Mouse (Mus musculus) brain, embryonic 18.5 days (tissue): Measurements from ENCODE around the gene Pla2g2f.

ENCODE experiments used
- DNase-seq: peaks from one replicate; pipeline ENCODE4 v3.0.0-alpha.2; 2012; ENCODE audit warnings: low read depth, low spot score

Gene Pla2g2f

DNA sequence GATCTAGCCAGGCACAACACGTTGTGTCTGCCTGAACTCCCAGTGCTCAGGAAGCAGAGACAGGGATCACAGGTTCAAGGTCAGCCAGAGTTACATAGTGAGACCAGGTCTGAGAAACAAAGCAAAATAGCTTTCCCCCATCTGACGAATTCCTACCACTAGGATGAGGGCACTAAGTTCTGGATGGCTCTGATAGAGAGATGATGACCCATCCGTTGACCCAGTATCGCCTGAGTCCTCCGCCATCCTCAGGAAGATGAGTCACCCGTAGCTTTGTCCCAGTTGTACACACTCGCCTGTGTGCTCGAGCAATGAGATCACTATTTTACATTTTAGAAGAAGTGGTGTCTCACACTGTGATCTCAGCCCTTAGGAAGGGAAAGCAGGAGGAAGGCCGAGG lies 4.8 kb upstream of the Pla2g2f start:
- DNase-seq: no peak

DNA sequence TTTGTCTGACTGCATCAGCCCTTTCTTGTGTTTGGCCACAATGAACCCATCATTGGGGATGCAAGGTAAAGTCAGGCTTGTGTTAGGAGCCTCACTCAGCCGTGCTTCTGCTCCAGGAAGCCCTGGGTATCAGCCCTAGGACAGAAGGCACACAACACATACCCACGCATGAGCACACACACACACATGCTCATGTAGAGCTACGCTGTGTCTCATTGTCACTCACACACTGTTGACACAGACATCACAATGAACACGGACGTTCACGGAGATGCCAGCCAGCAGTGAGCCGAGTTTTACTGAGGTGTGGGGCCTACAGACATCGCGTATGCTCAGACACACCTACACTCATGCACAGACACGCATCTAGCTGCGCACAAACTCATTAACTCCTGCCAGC lies 1.4 kb downstream of the Pla2g2f start:
- no peak for DNase-seq

DNA sequence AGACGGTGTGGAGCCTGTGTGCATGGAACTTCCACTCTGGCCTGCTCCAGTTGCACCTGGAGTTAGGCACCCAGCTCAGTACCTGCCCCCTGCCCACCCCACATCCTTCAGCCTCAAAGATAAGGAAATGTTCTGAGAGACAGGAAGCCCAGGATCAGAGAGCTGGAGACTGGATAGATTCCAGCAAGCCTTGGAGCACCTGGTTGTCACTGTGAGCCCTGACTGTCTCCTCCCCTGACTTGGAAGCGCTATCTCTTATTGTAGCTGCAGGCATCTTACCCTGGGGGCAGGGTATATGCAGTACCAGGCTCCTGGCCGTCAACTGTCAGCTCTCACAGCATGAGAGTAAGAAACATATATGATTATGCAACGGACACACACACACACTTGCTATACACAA lies 2.0 kb downstream of the Pla2g2f start:
- no peak for DNase-seq

DNA sequence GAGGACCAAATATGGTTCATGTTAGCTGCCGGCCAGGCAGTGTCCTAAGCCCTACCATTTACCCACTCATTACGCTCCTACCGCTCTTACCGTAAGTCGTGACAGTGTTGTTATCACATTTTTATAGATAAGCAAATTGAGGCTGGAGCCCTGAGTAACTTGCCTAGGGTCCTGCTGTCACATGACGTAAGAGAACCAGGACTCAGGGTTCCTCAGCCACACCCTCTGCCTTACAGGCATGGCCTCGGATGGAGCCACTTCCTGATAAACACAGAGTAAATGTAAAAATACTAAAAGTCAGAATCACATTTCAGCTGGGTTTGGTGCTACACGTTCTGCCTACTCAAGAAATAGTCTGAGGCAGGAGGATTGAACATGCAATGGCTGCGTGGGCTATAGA lies 3.0 kb downstream of the Pla2g2f start:
- DNase-seq: no peak

DNA sequence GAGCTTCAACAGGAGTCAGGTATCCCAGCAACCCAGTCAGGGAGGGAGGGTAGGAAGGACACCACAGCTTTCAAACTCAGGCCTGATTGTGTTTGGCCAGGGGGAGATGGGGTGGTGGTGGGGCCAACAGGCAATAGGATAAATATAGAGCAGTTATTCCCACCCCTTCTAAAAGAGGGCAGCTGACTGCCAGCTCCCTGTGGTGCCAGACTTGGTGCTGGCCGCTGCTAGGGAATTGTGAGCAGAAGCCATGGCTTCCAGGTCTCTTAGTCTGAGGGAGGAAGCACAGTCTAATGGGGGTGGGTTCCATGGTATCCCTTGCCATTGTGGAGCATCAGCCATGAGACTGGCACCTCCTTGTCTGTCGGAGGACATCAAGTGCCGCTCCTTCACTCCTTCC lies 3.8 kb downstream of the Pla2g2f start:
- no peak for DNase-seq

DNA sequence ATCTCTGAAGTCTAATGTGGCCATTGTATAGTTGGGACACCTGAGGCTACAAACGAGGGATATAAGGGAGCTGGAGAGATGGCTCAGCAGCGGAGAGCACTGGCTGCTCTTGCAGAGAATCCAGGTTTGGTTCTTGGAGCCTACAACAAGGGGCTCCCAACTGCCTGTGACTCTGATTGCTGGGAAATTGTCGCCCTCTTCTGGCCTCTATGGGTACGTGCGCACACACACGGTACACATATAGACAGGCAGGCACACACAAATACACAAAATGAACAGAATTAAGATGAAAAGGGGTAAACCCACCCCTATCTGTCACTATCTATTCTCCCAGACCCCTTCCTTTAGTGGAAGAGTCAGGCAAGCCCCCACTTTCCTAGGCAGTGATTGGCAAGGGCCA lies 4.8 kb downstream of the Pla2g2f start:
- DNase-seq: no peak

DNA sequence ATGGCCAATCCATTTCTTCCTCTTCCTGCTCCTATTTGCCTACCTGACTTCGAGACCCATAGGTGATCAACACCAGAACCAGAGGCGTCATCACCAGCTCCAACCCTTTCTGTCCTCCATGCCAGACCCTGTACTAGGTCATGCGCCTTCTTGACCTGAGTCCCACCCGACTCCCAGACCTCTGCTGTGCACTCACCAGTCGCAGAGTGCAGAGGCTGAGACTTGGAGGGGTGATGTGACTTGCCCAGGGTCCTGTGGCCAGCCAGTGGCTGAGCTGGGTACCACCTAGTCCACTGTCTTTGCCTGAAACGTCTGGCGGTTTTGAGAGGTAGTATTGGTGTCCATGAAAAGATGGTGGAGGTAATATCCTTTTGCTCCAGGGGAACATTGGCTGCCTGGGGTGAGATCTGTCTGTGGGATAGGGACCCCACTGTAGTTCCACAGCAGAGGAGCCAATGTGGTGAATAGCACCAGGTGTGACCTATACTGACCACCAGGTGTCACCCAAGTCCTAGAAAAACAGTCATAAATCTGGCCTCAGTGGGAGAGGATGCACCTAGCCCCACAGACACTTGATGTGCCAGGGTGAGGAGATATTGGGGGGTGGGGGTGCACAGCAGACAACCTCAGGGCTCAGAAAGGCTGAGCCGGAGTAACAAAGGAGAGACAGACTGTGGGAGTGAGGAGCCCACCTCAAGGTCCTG lies 8.9 kb downstream of the Pla2g2f start:
- DNase-seq: no peak

DNA sequence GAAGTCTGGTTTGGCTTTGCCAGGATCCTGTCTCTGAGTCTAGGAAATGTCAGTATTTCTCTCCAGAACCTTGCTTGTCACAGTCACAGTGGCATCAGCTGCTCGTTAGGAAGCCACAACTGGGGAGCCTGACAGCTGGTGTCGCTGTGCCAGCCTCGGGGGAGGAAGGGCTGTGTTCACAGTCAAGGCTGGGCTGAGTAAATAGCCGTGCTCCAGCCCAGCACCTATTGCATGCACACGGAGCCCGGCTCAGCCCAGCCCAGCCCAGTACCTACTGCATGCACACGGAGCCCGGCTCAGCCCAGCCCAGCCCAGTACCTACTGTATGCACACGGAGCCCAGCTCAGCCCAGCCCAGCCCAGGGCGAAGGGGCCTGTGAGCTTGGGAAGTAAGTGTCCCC lies 9.6 kb downstream of the Pla2g2f start:
- DNase-seq: no peak

DNA sequence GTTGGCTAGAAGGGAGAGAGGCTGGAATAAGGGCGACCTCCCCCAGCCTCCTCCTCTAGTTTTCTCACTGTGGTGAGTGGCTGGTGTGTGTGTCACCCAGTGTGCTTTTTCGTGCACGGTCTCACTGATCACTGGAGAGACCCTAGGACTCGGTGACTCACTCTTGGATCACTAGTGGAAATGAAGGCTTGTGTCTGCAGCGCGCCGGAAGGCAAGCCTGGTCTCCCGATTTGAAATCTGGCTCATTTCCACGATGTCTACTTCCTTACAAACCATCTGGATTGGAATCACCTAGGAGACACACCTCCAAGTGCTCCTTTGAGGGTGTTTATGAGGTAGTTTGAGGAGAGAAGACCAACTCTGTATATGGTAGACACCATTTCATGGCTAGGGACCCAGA lies 10.6 kb downstream of the Pla2g2f start:
- DNase-seq: no peak

DNA sequence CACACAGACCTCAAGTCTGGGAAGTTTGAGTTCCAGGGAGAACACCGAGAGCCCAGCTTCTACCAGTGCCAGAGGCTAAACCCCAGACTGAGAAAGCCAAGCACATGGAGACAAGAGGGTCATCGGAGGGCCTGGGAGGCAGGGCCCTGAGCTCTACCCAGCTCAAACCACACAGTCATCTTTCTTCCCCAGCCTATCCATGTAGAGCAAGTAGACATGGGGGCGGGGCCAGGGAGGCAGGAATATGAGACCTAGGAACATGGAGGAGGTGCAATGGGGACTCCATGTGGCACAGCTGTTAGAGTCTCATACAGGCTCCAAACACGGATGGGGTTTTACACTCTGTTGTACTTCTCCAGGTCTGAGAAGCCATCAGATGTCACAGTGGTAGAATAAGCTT lies 11.5 kb downstream of the Pla2g2f start:
- DNase-seq: no peak

DNA sequence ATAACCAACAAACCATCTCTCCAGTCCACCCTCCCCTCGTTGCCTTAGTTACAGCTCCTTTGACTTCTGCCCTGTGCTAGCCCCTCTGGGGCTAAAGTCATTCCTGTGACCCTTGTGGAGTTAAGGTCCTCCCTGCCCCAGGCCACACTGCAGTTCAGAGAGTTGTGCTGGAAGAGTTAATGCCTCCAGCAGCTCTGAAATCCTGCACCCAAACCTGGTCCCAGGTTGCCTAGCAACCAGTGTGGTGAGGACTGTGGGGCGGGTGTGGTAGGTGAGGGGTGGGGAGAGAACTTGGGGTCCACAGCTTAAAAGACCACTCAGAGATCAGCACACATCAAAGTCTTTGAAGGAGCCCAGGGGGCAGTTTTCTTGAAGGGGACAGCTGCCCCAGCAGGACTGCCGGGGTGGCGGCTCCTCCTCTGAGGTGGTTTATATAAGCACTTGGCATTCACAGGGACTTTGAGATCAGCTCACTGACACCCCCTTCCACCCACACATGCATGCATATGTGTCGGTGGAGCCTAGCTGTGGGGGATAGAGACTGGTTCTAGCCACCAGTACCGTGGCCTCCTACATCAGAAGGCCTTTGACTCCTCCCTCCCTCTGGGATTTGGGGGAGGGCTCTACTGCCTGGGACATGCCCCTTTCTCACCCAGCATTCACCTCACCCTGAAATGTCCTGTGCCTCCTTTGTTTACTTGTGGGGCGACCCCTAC lies 18.1 kb downstream of the Pla2g2f start:
- DNase-seq: no peak

DNA sequence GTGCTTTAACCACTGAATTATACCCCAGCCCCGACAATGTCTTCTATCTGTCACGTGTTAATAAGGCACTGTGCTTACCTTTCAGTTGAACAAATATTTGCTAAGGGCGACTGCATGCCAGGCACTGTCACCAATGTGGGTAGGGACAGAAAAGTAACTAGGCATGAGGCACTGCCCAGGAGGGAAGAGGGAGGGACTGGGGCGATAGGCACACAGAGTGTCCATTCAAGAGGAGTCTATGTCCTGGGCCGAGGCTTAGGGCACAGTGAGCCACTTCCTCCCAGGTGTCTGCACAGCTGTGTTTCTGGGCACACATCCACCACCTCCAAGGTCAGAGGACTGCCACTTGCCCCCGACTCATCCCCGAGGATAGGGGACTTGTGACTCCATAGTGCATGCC lies 20.4 kb downstream of the Pla2g2f start, which contains the start of gene Ubxn10:
Ubxn10 (minus strand) TSS at position 137 of the 400 bp plus-strand sequence.
- DNase-seq: no peak

DNA sequence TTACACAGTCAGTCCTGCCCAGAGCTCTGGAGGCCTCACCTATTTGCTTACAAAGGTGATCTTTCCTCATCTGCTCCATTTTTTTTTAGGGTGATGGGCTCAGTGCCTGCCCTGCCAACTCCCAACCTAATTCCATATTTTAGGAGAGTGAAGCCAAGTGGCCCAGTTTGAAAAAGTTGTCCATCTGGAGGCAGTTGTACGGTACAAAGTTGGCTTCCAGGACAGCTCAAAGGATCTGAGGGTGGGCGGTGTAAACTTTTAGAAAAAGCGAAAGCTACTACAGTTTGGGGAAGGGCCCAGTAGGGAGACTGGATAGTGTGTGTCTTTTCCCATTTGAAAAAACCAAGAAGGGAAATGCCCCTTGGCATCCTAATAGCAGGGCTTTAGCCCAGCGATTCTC lies 22.6 kb downstream of the Pla2g2f start:
- DNase-seq: no peak

DNA sequence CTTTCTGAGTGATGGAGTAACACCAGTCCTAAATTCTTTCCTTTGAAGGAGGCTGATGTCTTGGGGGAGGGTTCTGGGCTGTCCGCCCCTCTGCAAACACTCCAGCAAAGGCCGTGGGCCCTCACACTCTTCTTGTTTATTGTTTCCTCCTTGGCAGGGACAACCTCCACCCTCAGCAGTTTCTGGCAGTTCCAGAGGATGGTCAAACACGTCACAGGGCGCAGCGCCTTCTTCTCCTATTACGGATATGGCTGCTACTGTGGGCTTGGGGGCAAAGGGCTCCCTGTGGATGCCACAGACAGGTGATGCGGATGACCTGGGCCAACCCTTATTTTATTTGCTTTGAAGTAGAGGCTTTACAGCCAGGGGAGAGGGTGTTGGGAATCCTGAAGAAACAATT lies 23.3 kb downstream of the Pla2g2f start:
- DNase-seq: no peak

DNA sequence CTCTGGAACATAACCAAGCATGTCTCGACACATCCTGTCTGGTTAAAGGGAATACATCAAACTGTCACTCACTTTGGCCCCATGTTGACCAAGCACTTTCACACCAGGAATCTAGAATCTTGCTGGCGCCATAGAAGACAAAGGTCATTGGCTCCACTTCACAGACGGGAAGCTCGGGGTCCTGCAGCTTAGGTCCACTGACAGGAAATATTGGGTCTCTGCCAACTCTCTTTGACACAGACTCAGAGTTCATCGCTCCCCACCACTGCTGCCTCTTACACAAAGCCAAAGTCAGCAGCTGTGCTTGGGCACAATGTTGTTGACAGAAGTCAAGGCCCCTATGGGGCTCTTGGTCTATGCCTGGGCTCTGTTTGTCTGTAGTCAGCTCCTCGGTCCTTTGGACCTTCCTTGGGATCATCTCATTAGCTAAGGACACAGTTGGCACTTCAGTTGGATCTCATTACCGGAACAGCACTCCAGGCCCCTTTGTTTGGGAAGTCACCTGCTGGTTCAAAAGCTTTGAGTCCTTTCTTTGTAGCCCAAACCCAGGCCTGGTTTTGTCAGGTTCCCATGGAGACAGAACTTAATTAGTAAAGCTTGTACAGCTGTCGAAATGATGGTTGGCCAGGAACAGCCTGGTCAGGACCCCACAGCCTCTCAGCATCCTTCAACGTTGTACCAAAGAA lies 28.3 kb downstream of the Pla2g2f start:
- no peak for DNase-seq

DNA sequence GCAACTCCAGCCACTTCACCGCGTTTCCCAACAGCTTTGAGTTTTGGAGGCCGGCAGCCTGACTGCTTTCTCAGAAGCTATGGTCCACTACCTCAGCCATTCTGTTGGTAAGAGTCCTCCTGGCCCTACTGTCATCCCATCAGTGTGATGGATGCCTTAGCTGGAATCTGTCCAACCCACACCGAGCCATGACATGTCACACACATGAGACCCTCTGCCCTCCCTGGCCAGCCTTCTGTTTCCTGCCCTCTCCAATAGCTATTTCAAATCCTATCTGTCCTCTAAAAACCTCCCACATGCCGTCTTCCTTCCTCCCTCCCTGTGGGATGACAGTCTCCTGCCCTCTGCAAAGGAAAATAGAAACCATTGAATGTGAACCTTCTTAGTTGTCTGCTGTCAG lies 31.7 kb downstream of the Pla2g2f start:
- DNase-seq: no peak

DNA sequence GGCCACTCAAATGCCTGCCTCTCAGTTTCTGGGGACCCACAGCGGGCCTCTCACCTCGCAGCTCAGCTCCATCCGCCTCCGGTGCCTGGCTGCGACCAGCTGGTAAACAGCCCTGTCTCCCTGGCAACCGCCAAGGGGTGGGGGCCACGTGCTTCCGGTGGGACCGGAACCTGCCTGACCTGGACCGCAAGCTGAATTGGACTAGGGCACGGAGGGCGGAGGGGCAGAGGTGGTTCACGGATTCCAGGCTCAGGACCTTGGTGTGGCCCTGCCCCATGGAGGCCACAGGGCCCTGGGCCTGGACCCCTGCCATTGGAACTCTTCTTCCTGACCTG lies 32.3 kb downstream of the Pla2g2f start:
- no peak for DNase-seq

DNA sequence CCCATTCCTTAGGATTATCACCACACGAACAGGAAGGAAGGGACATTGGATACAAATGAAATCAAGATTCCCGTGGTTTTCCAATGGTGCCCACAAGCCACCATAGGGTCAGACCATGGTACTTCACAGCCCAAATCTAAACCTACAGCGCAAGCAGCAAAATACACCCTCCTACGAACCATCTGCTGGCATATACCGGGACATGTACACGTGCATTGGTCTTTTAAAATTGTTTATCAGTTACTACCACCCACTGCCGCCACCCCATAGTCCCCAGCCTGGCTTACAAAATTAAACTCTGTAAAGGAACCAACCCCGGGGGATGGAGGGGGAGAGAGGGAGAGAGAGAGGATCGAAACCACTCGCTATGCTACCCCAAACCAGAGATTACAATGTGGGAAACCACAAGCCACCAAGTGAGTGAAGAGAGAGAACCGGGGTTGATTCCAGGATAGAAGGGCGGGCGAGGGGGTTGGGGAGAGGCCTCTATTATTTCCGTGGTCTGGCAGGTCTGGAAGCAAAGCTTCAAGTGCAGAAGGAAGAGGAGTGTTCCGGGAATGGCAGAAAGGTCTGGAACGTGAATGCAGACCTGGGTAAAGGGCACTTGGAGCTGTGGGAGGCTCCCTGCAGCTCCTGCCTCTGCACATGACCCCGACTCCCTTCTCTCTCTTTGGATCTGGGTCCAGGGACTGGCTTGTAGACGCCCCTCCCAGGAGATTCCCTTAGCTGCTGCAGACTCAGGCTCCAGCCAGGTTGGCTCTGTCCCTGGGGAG lies 32.9 kb downstream of the Pla2g2f start, which contains the start of gene Pla2g2c:
Pla2g2c (plus strand) TSS at position 439 of the 773 bp plus-strand sequence.
- DNase-seq: no peak

DNA sequence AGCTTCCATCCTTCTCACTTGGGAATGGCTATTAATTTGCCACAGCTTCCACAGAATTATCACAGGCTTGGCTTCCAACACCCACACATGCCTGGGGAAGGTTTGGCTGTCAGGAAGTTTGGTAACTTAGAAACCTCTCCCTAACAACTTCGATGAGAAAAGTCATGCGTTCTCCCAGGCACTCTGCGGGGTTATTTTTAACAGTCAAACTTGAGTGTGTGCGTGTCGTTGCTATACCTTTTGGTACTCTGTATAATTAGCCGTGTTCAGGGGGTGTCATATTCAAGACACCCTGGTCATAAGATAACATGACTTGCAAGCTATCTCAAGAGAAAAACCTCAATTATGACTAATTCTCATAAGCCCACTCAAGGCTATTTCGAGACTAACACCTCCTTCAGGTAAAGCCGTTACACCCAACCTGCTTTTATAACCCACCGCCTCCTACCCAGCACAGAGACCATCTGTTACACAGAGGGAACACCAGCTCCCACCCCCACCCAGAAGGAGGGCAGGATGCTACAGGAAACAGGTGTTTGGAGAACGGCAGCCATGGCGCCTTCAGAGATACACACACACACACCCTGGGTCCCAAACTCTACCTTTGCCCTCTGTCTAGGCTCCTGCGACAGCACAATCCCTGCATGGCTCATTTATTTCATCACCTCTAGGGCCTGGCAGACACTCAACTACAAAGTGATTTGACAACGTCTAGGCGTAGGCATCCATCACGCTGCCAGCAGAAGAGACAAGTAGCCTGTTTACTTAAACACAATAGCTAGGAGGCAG lies 33.7 kb downstream of the Pla2g2f start:
- DNase-seq: no peak

DNA sequence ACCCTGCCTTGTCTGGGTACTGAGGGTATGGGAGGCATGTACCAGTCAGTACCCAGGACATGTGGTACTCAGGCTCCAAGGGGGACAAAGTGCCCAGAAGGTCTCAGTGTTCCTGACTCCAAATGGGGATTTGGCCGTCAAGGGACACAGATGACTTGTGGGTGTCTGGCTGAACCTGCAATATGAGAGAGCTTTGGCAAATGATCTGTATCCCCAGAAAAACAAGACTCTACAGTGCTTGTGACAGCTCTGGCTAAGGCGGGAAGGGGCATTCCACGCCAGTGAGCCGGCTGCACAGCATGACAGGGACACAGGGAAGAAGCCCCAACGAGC lies 38.2 kb downstream of the Pla2g2f start:
- DNase-seq: no peak

DNA sequence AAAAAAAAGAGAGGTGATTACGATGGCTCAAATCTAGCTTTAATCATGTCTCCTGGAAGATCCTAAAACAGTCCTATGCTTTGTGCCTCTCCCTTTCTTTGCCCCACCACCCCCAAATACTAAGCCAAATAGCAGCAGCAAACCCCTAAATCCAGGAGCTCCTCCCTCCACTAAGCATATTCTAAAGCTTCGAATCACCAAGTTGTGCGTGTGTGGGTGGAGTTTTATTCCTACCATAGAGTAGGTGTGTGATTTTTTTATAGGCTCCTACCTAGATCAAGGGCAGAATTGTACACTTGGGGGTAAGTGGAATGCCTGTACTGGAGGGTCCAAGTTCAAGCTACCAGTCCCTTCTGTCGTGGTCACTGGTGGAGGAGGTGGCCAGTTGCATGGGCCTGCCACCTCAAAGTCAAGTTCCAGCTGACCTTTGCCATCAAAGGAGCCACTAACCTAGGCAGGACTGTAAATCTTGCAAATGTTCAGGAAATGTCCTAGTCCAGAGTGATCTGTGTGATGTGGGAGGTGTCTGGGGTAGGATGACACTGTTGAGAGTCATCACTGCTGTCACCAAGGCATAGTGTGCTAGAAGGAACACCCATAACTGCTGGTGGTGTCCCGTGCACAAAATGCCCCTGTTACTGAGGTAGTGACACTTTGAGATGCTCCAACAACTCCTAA lies 38.7 kb downstream of the Pla2g2f start:
- no peak for DNase-seq
